Mouse (Mus musculus): Measurements from ENCODE around the gene Arhgap20.

Gene Arhgap20

GRCm38 (mm10) chr9:51764921-51765416 is at the start of gene Arhgap20:
Arhgap20 (plus strand) TSS chr9:51765337.
- peak; percentile 65 for DNase-seq (ENCODE audit: low spot score)

- DNase-seq (ENCODE audit: low spot score): no peak
Measured at GRCm38 (mm10) chr9:51718793-51719192, 46.3 kb upstream of the Arhgap20 start.

- peak; percentile 71 for DNase-seq (ENCODE audit: low spot score)
Measured at GRCm38 (mm10) chr9:51727960-51728359, 37.2 kb upstream of the Arhgap20 start.

DNA sequence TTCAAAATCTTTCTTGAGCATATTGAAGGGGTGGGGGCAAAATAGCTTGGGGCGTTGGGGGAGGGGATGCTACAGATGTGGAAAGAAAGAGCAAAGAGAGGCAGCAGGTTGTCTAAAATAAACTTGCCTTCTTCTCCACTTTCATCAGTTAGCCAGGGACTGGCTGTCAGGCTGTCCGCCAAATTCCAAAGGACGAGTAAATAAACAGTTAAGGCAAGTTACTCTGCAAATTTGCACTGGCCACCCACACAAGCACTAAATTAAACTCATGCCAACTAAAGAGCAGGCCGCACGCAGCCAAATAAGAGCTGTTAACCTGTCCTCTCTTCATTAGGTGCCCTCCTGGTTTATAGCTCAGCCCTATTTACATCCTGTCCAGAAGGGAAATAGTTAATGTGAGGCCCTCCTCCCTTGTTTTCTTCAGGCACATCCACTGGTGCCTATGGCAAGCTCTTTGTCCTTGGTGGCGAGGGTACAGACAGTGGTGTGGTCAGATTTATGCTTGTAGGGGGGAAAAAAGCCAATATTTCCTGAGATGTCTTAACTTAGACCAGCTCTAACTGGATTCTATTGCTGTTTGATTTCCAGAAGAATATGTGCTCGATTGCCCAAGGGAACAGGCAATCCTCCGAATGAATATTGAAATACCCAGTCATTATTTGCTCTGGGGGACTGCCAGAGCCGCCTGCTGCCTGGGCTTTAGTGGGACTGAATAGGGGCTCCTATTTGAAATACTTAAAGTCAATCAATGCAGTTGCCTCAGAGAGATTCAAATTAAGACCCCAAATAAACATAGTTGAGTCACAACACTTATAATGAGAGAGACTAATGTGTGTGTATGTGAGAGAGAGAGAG is 29.7 kb upstream of the Arhgap20 start:
- DNase-seq (ENCODE audit: low spot score): no peak

- no peak for DNase-seq (ENCODE audit: low spot score)
Measured at GRCm38 (mm10) chr9:51736750-51737368, 28.3 kb upstream of the Arhgap20 start.

DNA sequence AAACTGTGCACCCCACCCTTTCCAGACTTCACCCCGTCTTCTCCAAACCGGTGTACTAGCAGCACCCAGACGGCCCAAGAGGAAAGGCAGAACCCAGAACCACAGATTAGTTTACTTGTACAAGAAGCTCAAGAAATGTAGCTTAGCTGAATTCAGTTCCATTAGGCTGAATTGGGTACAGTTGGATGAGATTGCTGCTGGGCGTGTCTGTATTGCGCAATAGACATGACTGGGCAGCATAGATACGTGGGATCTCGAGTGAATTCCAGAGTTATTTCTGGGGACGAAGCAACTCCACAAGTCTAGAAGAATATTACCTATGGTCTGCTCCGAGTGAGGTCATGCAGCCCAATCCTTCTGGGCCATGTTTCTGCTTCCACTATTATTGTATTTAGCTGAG is 26.8 kb upstream of the Arhgap20 start:
- no peak for DNase-seq (ENCODE audit: low spot score)

DNA sequence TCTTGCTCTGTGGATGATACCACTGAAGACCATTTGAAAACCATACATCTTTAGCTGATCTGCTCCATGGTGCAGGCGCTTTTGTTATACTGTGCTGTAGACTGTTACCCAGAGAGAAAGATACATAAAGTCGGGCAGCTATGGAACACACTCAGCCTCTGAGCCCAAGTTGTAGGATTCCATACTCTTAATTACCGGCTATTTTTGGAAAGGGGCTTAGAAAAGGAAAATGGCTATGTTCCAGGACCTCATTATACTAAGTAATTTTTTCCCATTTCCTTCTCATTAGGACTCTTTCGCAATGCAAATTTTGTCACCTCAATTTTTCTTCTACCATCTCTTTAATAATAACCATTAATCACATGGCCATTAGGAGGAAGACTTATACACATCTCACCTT is 25.3 kb upstream of the Arhgap20 start:
- no peak for DNase-seq (ENCODE audit: low spot score)

GRCm38 (mm10) chr9:51750144-51750543 is 15.0 kb upstream of the Arhgap20 start:
- DNase-seq (ENCODE audit: low spot score): no peak

GRCm38 (mm10) chr9:51761003-51761402 is 4.1 kb upstream of the Arhgap20 start:
- no peak for DNase-seq (ENCODE audit: low spot score)

DNA sequence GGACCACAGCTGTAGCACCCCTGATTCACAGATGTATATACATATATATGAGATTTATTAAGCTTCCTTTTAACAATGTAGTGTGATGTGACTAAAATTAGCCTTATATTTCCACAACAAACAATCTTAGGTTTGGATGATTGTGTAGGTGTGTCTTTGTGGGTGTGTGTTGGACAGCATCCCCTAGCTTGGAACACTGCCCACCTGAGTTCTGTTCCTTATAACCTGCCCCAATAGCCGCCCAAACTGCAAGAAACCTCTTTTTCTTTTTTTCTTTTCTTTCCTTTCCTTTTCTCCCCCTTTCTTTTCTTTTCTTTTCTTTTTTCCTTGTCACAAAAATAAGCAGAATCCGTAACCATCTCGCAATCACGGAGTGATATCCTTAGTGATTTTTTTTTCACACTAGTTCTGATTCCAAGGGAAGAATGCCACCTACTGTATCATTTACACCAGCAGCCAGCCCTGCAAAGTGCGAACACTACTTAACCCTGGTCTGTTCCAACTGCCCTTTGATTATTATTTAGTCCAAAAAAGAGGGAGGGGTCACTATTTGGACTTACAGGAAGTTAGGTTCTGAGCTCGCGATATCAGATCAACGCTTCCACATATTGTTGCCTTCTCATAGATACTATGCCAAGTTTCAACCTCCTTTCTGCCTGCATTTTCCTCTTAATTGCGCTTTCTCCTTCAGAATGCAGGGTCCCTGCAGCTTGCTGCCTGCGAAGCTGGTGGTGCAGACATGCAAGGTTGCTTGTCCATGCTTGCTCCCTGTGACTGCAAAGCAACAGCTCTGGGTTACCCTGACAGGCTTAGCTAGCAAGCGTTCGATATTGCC is 879 bp upstream of the Arhgap20 start:
- DNase-seq (ENCODE audit: low spot score): peak; percentile 11

DNA sequence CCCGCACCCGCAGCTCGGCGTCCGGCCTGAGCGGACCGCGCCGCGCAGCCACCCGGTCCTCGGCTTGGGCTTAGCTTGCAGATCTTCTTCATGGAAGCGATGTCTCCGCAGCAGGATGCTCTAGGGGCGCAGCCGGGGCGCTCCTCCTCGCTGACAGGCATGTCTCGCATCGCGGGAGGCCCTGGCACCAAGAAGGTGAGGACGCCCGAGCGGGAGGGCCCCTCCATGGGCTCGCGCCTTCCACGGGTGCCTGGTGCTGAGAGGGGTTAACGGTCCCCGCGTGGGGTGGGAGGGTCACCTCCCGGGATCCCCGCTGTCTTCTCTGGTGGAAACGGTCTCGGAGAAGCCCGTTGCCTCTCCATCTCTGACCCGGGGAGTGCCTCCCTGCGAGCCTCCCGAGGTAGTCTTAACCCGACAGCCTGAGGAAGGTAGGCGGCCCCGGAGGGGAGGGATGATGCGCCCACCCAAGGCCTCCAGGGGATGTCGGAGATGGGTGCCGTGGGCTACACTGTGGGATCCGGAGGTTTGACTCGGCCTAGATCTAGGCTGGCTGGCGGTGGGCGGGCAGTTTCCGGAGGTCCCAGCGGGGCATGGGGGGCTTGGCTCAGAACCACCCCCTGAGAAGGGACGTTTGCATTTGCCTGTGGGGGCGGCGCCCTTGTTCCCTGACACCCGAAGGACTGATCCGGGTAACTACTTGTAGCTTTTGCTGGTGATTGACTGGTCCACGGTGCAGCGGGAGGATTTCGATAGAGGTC is 459 bp downstream of the Arhgap20 start:
- DNase-seq (ENCODE audit: low spot score): no peak

DNA sequence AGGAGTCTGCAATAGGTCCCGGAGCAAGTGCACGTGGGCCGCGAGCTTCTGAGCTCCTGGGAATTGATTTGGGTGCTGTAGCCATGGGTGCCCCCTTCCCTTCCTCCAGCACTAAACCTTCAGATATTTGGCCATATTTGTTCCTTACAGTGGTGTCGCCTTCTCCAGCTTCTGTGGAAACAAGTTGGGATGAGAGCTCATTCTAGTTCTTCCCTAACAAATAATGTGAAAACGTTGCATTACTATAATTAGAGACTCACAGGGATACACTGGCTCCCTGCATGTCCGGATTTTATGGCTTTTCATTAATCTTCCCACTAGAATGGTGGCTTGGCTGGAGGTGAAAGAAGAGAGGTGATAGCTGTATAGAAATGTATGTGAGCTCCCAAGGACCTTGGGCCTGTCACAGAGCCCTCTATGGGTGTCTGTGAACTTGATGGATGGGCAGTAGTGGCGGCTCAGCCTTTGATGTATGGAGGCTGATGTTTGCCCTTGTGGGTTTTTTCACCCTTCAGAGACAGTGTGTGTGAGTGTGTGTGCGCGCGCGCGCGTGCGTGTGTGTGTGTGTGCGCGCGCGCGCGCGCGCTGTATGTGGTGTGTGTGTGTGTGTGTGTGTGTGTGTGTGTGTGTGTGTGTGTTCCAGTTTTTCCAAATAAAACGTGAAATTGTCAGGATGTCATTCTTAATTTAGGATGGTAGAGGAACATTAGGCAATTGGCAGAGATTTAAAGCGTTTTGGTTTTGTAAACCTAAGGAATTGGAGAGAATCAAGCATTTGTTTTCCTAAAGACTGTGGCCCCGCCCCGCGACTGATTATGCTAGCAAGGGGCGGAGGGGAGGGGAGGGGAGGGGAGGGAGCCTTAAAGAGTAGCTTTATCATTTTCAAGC is 1.3 kb downstream of the Arhgap20 start:
- DNase-seq (ENCODE audit: low spot score): no peak

GRCm38 (mm10) chr9:51774201-51774600 is 9.1 kb downstream of the Arhgap20 start:
- no peak for DNase-seq (ENCODE audit: low spot score)

DNA sequence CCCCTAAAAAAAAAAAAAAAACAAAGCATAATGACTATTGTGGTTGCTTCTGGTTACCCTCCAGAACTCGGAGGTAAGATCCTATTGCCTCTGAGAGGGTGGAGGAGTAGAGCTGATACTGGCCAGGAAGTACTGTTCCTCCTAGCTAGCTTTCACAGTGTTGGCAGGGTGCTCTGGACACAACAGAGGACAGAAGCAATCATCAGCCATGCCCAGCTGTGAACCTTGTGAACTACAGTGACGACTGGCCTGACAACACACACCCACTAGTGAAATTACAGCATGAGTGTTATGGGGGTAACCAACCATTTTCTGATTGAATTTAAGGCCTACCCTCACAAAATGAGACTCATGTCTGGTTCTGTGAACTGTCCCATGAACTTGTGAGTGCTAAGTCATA is 11.3 kb downstream of the Arhgap20 start:
- DNase-seq (ENCODE audit: low spot score): no peak

DNA sequence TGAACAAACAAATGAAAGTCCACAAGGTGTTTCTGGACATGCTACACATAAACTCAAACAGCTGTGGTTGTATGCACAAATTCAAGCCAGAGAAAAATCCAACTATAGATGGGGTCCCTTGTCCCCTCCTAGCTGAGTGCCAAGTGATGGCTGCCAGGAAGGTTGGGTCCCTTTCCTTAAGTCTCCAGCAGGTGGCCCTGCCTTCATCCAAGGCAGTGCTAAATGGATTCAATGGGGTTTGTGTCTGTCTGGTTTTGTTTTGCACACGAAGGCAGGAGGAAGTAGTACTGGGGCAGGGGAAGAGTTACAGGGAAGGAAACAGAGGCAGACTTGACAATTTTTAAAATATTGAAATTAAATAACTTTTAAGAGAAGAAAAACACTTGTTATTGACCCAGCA is 12.0 kb downstream of the Arhgap20 start:
- no peak for DNase-seq (ENCODE audit: low spot score)

- no peak for DNase-seq (ENCODE audit: low spot score)
Measured at GRCm38 (mm10) chr9:51779232-51779631, 14.1 kb downstream of the Arhgap20 start.

- no peak for DNase-seq (ENCODE audit: low spot score)
Measured at GRCm38 (mm10) chr9:51781092-51781491, 16.0 kb downstream of the Arhgap20 start.

DNA sequence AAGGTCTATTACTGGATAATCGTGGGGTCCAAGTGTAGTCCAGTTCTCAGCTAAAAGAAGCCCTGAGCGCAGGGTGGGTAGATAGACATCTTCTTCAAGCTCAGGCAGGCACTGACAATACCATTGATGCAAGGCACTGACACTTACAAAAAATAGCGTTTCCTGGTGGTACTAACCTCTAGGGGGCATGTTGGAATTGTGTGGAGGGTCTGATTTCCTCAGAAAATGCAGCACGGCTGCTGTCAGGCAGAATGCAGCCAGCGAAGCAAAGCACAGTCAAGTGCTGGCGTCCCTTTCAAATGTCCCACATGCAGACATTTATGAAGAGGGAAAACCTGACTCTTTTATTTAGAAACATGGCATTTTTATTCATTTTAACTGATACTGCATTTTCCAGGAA is 22.2 kb downstream of the Arhgap20 start:
- no peak for DNase-seq (ENCODE audit: low spot score)

- no peak for DNase-seq (ENCODE audit: low spot score)
Measured at GRCm38 (mm10) chr9:51788466-51788865, 23.3 kb downstream of the Arhgap20 start.

- peak; percentile 64 for DNase-seq (ENCODE audit: low spot score)
Measured at GRCm38 (mm10) chr9:51795206-51795605, 30.1 kb downstream of the Arhgap20 start.

DNA sequence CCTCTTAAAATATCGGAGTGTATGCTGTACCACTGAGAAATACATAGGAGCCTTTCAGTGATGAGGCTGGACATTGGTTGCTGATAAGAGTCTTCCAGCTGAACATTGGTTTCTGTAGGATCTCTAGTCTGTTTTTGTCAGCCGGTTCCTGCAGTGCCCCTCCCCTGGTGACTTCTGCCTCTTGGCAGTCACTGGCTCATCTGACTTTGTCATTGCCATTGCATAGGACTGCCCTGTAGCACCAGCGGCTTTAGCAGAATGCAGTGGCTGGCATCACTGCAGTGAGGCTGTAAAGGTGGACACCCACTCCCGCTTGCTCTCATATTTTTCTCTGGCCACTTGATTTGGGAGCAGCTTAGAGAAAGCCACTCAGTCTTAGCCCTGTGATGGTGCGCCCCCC is 33.1 kb downstream of the Arhgap20 start:
- no peak for DNase-seq (ENCODE audit: low spot score)
